Mouse (Mus musculus) MEL (cell line): ENCODE data around the gene Tulp4. TPM values are rescaled to one million over a fixed set of nuclear protein-coding genes. Genes with fewer than 3 reads are reported as not detected.
A peak's percentile ranks its signal among the peaks of the same experiment; 100 is the strongest.

Experiments used
- DNase-seq: peaks from one replicate; pipeline ENCODE4 v3.0.0; 2011; ENCODE audit warnings: low read depth, low spot score
- H3K27ac ChIP-seq: 2 replicates; pipeline ENCODE4 v1.5.1; 2012; ENCODE audit warnings: low read depth, mild to moderate bottlenecking, control low read depth, low read length, moderate library complexity; ENCODE audit not compliant: control insufficient read depth
- H3K27me3 ChIP-seq, 2 experiments: fragments of 150-350 bp in 1 of 2; sonication (generic) in 1 of 2; 2 replicates each; pipeline ENCODE4 v1.6.1; 2012; ENCODE audit warnings: low read length in 2 of 2, mild to moderate bottlenecking in 2 of 2, improper control_type of control experiment in 1 of 2, moderate library complexity in 1 of 2; ENCODE audit not compliant: insufficient read depth in 2 of 2, control insufficient read depth in 1 of 2
- H3K36me3 ChIP-seq, 2 experiments: 2 replicates each; pipeline ENCODE4 v1.6.1; 2012 to 2014; ENCODE audit warnings: low read length in 2 of 2, improper control_type of control experiment in 1 of 2, inconsistent platforms in 1 of 2, mild to moderate bottlenecking in 1 of 2; ENCODE audit not compliant: insufficient read depth in 2 of 2, control insufficient read depth in 1 of 2
- H3K4me1 ChIP-seq, 2 experiments: fragments of 150-350 bp in 1 of 2; sonication (generic) in 1 of 2; 2 replicates each; pipeline ENCODE4 v1.6.1; 2012; ENCODE audit warnings: low read length in 2 of 2, improper control_type of control experiment in 1 of 2, mild to moderate bottlenecking in 1 of 2; ENCODE audit not compliant: insufficient read depth in 2 of 2, control insufficient read depth in 1 of 2
- H3K4me3 ChIP-seq, 2 experiments: fragments of 150-350 bp in 1 of 2; sonication (generic) in 1 of 2; 2 replicates each; pipeline ENCODE4 v1.5.1; 2012; ENCODE audit warnings: low read depth in 2 of 2, low read length in 2 of 2, mild to moderate bottlenecking in 2 of 2, moderate library complexity in 2 of 2, control low read depth in 1 of 2, improper control_type of control experiment in 1 of 2; ENCODE audit not compliant: control insufficient read depth in 1 of 2, insufficient read depth in 1 of 2
- H3K79me2 ChIP-seq: 2 replicates; pipeline ENCODE4 v1.6.1; 2012; ENCODE audit warnings: mild to moderate bottlenecking, low read length, moderate library complexity; ENCODE audit not compliant: control insufficient read depth, poor library complexity, insufficient read depth
- H3K9ac ChIP-seq: 2 replicates; pipeline ENCODE4 v1.6.1; 2012; ENCODE audit warnings: low read depth, mild to moderate bottlenecking, control low read depth, low read length, moderate library complexity; ENCODE audit not compliant: control insufficient read depth, poor library complexity, severe bottlenecking
- H3K9me3 ChIP-seq: fragments of 150-350 bp; sonication (generic); replicated peaks from 2 replicates; pipeline ENCODE4 v1.6.1; 2012; ENCODE audit warnings: mild to moderate bottlenecking, low read length, improper control_type of control experiment, moderate library complexity; ENCODE audit not compliant: insufficient read depth
- CHD2 ChIP-seq: IDR thresholded peaks from 2 replicates; pipeline ENCODE4 v1.6.1; 2011; ENCODE audit warnings: low read length, improper control_type of control experiment
- CTCF ChIP-seq, 3 experiments: IDR thresholded peaks in 2 of 3; conservative IDR thresholded peaks in 1 of 3; 2 replicates each; pipeline ENCODE4 v1.5.1; 2011 to 2012; ENCODE audit warnings: low read length in 3 of 3, low read depth in 2 of 3, mild to moderate bottlenecking in 2 of 3, improper control_type of control experiment in 1 of 3, inconsistent platforms in 1 of 3, mixed read lengths in 1 of 3, moderate library complexity in 1 of 3; ENCODE audit not compliant: control insufficient read depth in 1 of 3, insufficient read depth in 1 of 3, poor library complexity in 1 of 3, severe bottlenecking in 1 of 3
- EP300 ChIP-seq, 2 experiments: IDR thresholded peaks; 2 replicates each; pipeline ENCODE4 v1.6.1; 2011; ENCODE audit warnings: improper control_type of control experiment in 2 of 2, low read length in 2 of 2, low read depth in 1 of 2, mild to moderate bottlenecking in 1 of 2
- ETS1 ChIP-seq: IDR thresholded peaks from 2 replicates; pipeline ENCODE4 v1.6.1; 2012; ENCODE audit warnings: low read depth, mild to moderate bottlenecking, inconsistent platforms, low read length, improper control_type of control experiment, moderate library complexity
- GABPA ChIP-seq: IDR thresholded peaks from 2 replicates; pipeline ENCODE4 v1.6.1; 2012; ENCODE audit warnings: low read depth, mild to moderate bottlenecking, inconsistent platforms, low read length, improper control_type of control experiment, moderate library complexity
- HCFC1 ChIP-seq: IDR thresholded peaks from 2 replicates; pipeline ENCODE4 v1.6.1; 2012; ENCODE audit warnings: low read depth, mild to moderate bottlenecking, inconsistent platforms, low read length, improper control_type of control experiment, moderate library complexity
- JUND ChIP-seq: IDR thresholded peaks from 2 replicates; pipeline ENCODE4 v1.6.1; 2011; ENCODE audit warnings: low read depth, mild to moderate bottlenecking, improper control_type of control experiment, low read length
- MAX ChIP-seq: IDR thresholded peaks from 2 replicates; pipeline ENCODE4 v1.6.1; 2011; ENCODE audit warnings: low read length, improper control_type of control experiment
- MEF2A ChIP-seq: IDR thresholded peaks from 2 replicates; pipeline ENCODE4 v1.6.1; 2014; ENCODE audit warnings: low read depth, mild to moderate bottlenecking, inconsistent platforms, low read length, improper control_type of control experiment; ENCODE audit not compliant: poor library complexity, insufficient replicate concordance, severe bottlenecking; ENCODE audit errors: extremely low read depth
- MYB ChIP-seq: IDR thresholded peaks from 2 replicates; pipeline ENCODE4 v1.6.1; 2011; ENCODE audit warnings: mild to moderate bottlenecking, low read depth, low read length, improper control_type of control experiment
- NELFE ChIP-seq: IDR thresholded peaks from 2 replicates; pipeline ENCODE4 v1.6.1; 2011; ENCODE audit warnings: low read depth, low read length, improper control_type of control experiment
- POLR2AphosphoS2 ChIP-seq: IDR thresholded peaks from 2 replicates; pipeline ENCODE4 v1.6.1; 2011; ENCODE audit warnings: low read length, improper control_type of control experiment
- RAD21 ChIP-seq: IDR thresholded peaks from 2 replicates; pipeline ENCODE4 v1.6.1; 2011; ENCODE audit warnings: mild to moderate bottlenecking, low read depth, low read length, improper control_type of control experiment
- RCOR1 ChIP-seq: IDR thresholded peaks from 2 replicates; pipeline ENCODE4 v1.6.1; 2012; ENCODE audit warnings: low read depth, mild to moderate bottlenecking, inconsistent platforms, low read length, improper control_type of control experiment
- SMC3 ChIP-seq: IDR thresholded peaks from 2 replicates; pipeline ENCODE4 v1.6.1; 2011; ENCODE audit warnings: low read depth, low read length, improper control_type of control experiment
- USF1 ChIP-seq: IDR thresholded peaks from 2 replicates; pipeline ENCODE4 v1.6.1; 2014; ENCODE audit warnings: low read depth, mild to moderate bottlenecking, inconsistent platforms, low read length, improper control_type of control experiment, moderate library complexity
- USF2 ChIP-seq, 2 experiments: IDR thresholded peaks; 2 replicates each; pipeline ENCODE4 v1.6.1; 2011 to 2012; ENCODE audit warnings: improper control_type of control experiment in 2 of 2, low read length in 2 of 2, borderline replicate concordance in 1 of 2, inconsistent platforms in 1 of 2, low read depth in 1 of 2, mild to moderate bottlenecking in 1 of 2; ENCODE audit not compliant: insufficient read depth in 1 of 2
- ZC3H11A ChIP-seq: IDR thresholded peaks from 2 replicates; pipeline ENCODE4 v1.6.1; 2012; ENCODE audit warnings: low read depth, mild to moderate bottlenecking, inconsistent platforms, low read length, improper control_type of control experiment
- ZMIZ1 ChIP-seq: IDR thresholded peaks from 2 replicates; pipeline ENCODE4 v1.6.1; 2012; ENCODE audit warnings: low read depth, mild to moderate bottlenecking, inconsistent platforms, low read length, improper control_type of control experiment, moderate library complexity
- ZNF384 ChIP-seq: IDR thresholded peaks from 2 replicates; pipeline ENCODE4 v1.6.1; 2012; ENCODE audit warnings: low read depth, mild to moderate bottlenecking, inconsistent platforms, low read length, improper control_type of control experiment
- polyA plus RNA-seq, 2 experiments: library from polyadenylated mRNA; stranded (reverse) in 1 of 2; unstranded in 1 of 2; fragments of >175 nt in 1 of 2; fragments of >200 nt in 1 of 2; gene quantifications; 2 replicates each; pipeline versions ENCODE4 v1.2.1 to v1.2.4; 2012; ENCODE audit warnings: low replicate concordance in 2 of 2, low read depth in 1 of 2; ENCODE audit not compliant: insufficient read length in 2 of 2, insufficient read depth in 1 of 2, missing spikeins in 1 of 2
- total RNA-seq: library from RNA; depleted of rRNA; stranded (reverse); fragments of 300-350 nt; gene quantifications from 2 replicates; pipeline ENCODE4 v1.2.3, GENCODE M21; 2012

The Tulp4 gene
- total and polyA plus RNA-seq, 3 experiments, result 7.7 to 59.2 TPM; not detected in 1

GRCm38 (mm10) chr17:6110956-6111355 lies 4.7 kb downstream of the Tulp4 start:
- H3K9me3 ChIP-seq, result no peaks in the 10 kb centered on the region
- no peaks in the 10 kb centered on the region for H3K36me3 ChIP-seq
- H3K4me3 ChIP-seq, result no peak overlapping the region
- no peak overlapping the region for H3K9ac ChIP-seq
- no peaks in the 10 kb centered on the region for H3K27me3 ChIP-seq
- peaks cover 6% of the 10 kb centered on the region; the same call in 1 of the 2 replicates for H3K79me2 ChIP-seq
- H3K27ac ChIP-seq, result no peak overlapping the region
- DNase-seq, result peak; percentile 51
- H3K4me1 ChIP-seq, result no peaks in the 10 kb centered on the region
- TF ChIP-seq USF1 (no peak), RCOR1 (no peak), SMC3 (peak; percentile 35), ZC3H11A (0 out of 2 replicates have a peak, but pooled peaks have one; percentile 22), ZMIZ1 (no peak), ETS1 (no peak), RAD21 (peak; percentile 50), JUND (no peak), CTCF (IDR thresholded peaks at IDR 0.05 in 2 of 3, conservative IDR thresholded peaks at IDR 0.05 in 1 of 3; ENCODE audit: control insufficient read depth in 1 of 3, insufficient read depth in 1 of 3, low read depth in 2 of 3, low read length in 3 of 3, poor library complexity in 1 of 3, severe bottlenecking in 1 of 3) (peak; percentile 6 to 49 (median 15); a peak in 3 of 6 replicates)

GRCm38 (mm10) chr17:6113653-6114052 lies 7.4 kb downstream of the Tulp4 start:
- Histone ChIP-seq H3K9me3 (no peaks in the 10 kb centered on the region), H3K4me3 (no peak overlapping the region), H3K27ac (no peak overlapping the region), H3K9ac (no peak overlapping the region), H3K36me3 (no peaks in the 10 kb centered on the region), H3K79me2 (no peaks in the 10 kb centered on the region), H3K4me1 (no peaks in the 10 kb centered on the region), H3K27me3 (no peaks in the 10 kb centered on the region)
- TF ChIP-seq CHD2 (no peak), MEF2A (no peak), HCFC1 (no peak), POLR2AphosphoS2 (no peak), NELFE (no peak), USF1 (no peak), GABPA (no peak), USF2 (IDR thresholded peaks at IDR 0.05; ENCODE audit: borderline replicate concordance in 1 of 2, insufficient read depth in 1 of 2, low read depth in 1 of 2, low read length in 2 of 2) (no peak)
- no peak for DNase-seq

GRCm38 (mm10) chr17:6115085-6115484 lies 8.8 kb downstream of the Tulp4 start:
- Histone ChIP-seq H3K4me1 (no peaks in the 10 kb centered on the region), H3K79me2 (no peaks in the 10 kb centered on the region), H3K36me3 (no peaks in the 10 kb centered on the region), H3K27me3 (no peaks in the 10 kb centered on the region)
- no peak for DNase-seq
- TF ChIP-seq ETS1, result no peak
- no peak for TF ChIP-seq CTCF (IDR thresholded peaks at IDR 0.05 in 2 of 3, conservative IDR thresholded peaks at IDR 0.05 in 1 of 3; ENCODE audit: control insufficient read depth in 1 of 3, insufficient read depth in 1 of 3, low read depth in 2 of 3, low read length in 3 of 3, poor library complexity in 1 of 3, severe bottlenecking in 1 of 3)
- no peak for TF ChIP-seq EP300 (IDR thresholded peaks at IDR 0.05; ENCODE audit: low read depth in 1 of 2, low read length in 2 of 2)
- TF ChIP-seq GABPA, result no peak
- TF ChIP-seq ZMIZ1, result no peak
- no peak for TF ChIP-seq MAX
- TF ChIP-seq ZNF384, result no peak
- TF ChIP-seq ZC3H11A, result no peak
- no peak for TF ChIP-seq MEF2A
- no peak for TF ChIP-seq MYB
- TF ChIP-seq, all 39 proteins: peak for 0
- no peak overlapping the region for H3K4me3 ChIP-seq
- H3K27ac ChIP-seq, result no peak overlapping the region
- no peaks in the 10 kb centered on the region for H3K9me3 ChIP-seq
- H3K9ac ChIP-seq, result no peak overlapping the region
